Mouse (Mus musculus): ENCODE measurements around the gene Pofut1.
"Not testable (repeated sequence)": the region's sequence is repeated elsewhere in the genome, so short reads cannot be mapped to it uniquely, and the experiment has no call there.

The Pofut1 gene

GRCm38 (mm10) chr2:153239021-153239859 is 2.1 kb upstream of the Pofut1 start:
- DNase-seq = no peak

DNA sequence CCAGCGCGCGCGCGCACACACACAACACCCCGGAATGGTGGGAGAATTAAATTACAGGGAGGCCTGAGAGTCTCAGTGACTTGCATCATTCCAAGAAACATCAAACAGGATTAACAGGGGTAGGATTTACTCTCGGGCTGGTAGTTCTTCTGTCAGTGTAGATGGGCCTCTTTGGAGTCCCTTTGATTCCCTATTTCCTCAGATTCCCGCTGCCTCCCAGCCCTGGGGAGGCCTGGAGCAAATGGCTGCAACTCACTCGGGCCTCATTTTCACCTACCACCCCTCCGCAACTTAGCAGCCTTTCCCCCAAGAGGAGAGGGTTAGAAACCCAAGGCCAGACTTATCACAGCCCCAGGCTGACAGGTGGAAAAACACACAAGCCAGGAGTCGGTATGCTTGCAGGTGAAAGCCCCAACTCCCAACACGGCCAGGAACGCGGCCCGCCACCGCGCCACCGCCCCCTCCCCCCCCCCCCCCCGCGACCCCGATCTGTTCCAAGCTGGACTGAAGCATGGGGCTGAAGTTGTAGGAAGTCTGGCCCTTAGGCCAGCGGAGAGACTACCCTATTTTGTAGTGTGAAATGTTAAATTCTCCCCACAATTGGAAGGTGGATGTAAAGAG is 1.4 kb upstream of the Pofut1 start:
- no peak for DNase-seq

DNA sequence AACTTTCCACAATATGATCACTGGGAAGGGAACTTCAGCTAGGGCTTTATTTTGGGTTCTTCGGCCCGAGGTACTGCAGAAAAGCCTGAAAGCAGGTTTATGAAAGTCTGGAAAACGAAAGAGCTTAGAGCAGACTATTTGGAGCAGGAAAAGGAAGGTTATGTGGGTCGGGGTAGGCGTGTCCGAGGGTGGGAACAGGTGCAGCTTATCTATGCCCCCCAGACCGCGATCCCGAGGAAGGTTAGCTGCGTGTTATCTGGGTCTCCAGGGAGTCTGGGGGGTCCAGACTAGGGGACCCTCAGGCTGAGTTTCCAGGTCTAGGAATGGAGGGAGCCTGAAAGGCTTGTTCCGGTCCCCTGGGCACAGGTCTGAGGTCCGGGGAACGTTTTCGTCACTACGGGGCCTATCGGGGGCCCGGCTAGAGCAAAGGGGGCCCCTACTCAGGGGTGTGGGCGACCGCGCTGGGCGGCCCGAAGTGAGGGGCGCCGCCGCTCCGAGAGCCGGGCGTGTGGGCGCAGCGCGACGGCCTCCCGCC is 565 bp upstream of the Pofut1 start:
- DNase-seq = no peak

GRCm38 (mm10) chr2:153242156-153242555 is 823 bp downstream of the Pofut1 start:
- DNase-seq = no peak

DNA sequence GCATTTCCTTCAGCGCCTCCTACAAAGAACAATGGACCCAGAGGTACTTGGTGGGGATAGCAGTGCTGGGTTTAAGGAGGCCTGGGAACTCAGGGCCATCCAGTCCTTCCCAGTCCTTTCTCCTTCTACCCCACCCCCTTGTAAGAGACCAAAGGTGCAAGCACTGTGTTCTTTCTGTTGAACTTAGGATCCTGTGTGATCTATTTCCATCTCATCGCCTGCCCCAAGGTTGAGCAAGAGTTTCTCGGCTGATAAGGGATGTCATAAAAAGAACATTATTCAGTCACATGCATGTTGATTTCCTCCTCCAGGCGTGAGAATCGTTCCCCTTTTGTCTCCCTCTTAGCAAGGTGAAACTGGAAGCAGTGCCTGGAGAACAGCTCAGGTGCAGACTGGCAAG is 8.4 kb downstream of the Pofut1 start:
- DNase-seq = no peak

DNA sequence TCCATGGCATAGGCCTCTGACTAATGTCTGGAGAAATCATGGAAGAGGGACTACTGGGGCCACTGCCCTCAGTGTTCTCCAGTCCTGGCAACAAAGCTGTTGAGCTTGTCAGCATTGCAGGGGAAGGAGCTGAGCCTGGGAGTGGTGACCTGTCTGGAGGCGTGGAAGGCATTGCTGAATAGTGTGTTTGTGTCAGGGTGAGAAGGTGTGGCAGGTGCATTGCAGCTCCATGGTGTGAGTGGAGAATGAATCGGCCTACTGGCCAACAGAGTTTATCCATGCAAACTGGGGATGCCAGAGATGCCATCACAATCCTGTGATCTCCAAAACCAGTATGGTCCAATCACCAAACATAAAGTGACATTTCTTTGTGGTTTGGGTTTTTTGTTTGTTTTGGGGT is 15.3 kb downstream of the Pofut1 start:
- DNase-seq = no peak

DNA sequence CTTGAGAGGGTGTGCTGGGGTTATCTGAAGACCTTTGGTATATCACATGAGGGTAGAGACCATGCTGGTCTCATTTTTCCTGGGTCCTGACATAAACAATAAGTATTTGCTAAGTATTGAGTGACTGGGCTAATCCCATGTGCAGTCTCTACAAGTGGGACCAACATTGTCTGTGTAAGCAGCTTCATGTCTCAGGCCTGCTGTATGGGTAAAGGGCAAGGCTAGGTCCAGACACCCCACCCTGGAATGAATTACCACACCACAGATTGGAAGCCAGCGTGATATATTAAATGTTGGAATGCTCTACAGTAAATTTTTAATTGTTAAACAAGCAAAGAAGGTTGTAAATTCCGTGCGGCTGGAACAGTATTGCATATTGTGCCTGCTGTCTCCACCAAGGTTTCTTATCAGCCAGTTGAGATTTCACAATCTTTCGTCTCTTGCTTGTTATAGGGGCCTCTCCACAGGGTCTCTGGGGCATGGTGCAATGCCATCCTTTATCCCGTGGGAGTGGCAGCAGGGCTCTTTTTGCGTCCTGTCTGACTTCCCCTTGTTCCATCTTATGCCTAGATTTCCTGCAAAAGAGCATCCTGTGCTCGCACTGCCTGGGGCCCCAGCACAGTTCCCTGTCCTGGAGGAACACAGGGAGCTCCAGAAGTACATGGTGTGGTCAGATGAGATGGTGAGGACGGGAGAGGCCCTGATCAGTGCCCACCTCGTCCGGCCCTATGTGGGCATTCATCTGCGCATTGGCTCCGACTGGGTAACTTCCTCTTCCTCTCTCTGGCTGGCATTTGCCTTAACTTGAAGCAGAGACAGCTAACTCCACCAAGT is 17.9 kb downstream of the Pofut1 start:
- DNase-seq = no peak

DNA sequence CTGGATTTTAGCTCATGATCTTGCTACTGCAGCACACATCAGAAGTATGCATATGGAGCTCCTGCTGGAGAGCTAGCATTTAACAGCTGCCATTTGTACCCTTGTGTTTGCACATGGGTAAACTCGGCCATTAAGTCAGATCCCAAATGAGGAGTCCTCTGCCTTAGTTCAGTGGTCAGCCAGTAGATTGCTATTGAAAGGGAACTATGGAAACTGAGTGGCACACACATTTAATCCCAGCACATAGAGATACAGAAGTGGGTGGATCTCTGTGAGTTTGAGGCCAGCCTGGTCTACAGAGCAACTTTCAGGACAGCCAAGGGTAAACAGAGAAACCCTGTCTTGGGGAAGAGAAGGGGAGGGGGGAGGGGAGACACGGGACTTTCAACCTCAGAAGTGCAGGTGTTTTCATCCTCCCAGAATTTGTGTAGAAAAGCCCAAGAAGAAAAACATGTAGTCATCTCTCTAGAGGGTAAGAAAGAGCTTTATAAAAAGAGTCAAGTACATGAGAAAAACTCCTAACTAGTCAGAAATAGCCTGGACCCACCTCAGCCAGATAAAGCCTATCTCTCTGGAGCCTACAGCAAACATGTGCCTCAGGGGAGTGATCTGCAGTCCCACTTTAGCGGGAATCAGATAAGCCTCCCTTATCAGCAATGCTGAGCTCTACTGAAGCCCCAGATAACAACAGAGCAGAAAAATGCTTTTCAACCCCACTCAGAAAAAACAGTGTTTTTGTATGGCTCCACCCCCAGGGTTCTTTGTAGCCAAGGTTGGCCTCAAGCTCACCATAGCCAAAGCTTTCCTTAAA is 18.7 kb downstream of the Pofut1 start:
- DNase-seq = no peak

DNA sequence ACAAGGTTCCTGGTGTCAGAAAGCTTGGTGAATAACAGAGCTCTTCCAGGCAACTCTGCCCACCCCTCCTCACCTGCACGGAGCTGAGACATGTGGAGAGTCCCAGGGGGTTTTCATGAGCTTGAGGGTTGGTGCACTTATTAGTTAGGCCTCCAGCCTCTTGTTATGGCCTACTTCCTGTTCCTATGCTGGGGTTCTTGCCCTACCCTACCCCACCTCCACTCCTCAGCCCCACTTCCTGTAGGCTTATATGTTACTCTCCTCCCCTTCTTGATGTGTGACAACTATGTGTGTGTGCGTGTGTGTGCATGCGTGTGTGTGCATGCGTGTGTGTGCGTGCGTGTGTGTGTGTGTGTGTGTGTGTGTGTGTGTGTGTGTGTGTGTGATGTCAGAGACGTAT is 21.7 kb downstream of the Pofut1 start:
- no peak for DNase-seq

DNA sequence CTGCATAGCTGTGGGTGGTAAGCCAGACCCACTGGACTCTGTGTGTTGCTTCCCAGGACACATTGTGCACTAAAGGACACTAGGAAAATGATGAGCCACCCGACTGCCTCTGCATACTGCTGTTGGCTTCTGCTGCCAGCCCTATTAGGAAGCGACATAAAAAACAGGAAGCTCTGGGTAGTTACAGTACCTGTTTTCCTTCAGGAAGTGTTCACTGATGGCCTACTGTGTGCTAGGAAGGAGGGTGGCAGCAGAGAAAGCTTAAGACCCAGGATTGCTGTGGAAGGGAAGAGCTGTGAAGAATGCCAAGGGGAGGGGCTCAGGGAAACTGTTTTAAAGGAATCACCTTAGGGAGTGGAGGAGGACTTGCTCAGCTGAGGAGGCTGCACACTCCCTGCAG is 26.0 kb downstream of the Pofut1 start:
- DNase-seq = no peak

DNA sequence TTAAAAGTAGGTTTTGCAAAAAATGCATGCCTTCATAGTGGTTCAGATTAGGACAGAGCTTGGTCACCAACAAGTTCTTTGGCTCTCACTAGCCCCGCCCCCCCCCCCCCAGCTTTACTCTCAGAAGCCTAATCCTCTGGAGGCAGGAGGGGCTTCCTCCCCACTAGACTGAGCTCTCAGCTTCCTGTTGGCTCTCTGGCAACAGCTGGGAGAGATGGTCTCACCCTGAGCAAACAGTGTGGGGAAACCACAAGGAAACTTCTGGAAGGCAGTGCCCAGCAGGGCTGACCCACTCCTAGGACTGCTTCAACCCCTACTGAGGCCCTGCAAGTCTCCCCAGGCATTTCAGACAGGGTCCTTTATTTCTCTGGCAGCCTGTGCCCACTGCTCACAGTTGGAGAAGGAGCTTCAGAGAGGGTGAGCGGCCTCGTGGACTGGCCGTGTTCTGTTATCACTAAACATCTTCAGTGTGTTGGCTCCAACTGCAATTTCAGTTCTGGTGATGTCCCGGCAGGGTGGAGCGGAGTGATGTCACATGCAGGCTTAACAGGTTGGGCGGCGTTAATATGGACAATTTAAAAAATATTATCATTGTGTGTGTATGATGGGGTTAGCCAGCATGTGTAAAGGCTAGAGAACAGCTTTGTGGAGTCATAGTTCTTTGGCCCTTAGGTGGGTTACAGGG is 29.0 kb downstream of the Pofut1 start:
- DNase-seq = not testable (repeated sequence)

DNA sequence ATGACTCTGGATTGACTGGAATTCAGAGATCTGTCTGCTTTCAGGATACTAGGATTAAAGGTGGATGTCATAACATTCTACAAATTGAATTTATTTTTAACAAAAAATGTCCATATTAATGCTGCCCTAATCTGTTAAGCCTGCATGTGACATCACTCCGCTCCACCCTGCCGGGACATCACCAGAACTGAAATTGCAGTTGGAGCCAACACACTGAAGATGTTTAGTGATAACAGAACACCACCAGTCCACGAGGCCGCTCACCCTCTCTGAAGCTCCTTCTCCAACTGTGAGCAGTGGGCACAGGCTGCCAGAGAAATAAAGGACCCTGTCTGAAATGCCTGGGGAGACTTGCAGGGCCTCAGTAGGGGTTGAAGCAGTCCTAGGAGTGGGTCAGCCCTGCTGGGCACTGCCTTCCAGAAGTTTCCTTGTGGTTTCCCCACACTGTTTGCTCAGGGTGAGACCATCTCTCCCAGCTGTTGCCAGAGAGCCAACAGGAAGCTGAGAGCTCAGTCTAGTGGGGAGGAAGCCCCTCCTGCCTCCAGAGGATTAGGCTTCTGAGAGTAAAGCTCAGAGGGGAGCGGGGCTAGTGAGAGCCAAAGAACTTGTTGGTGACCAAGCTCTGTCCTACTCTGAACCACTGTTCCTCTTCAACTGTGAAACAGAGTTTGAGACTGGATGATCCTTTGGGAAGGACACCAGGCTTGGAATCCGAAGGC is 33.0 kb downstream of the Pofut1 start:
- DNase-seq = not testable (repeated sequence)

DNA sequence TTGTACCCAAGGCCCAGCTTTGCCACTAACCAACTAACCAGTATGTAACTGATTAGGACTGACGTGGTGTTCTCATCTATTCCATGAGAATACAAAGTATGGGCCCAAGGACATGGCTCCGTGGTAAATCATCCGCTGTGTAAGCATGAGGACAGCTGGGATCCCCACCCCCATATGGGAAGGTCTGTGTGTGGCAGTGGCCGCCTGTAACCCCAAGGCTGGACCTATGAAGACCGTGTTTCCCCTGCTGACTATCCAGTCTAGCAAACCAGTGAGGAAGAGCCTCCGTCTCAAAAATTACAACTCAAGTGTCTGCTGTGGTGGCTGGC is 33.5 kb downstream of the Pofut1 start:
- no peak for DNase-seq

- DNase-seq = not testable (repeated sequence)
These were observed 34.2 kb downstream of the Pofut1 start for GRCm38 (mm10) chr2:153275577-153275976.

DNA sequence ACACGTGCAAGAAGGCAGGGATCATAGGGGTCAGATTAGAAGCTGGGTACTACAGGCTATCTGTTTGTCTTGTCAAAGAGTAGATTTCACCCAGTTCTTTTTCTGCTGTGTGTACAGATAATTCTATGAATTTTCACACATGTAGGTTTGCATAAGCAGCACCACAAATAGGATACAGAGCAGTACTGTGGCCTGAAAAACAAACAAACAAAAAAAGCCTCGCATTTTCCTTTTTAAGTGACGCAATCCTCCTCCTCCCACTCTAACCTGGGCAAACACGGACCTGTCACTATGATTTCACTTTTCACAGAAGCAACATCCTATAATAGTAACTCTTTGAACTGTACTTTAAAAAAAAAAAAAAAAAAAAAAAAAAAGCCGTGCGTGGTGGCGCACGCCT is 35.1 kb downstream of the Pofut1 start:
- no peak for DNase-seq

DNA sequence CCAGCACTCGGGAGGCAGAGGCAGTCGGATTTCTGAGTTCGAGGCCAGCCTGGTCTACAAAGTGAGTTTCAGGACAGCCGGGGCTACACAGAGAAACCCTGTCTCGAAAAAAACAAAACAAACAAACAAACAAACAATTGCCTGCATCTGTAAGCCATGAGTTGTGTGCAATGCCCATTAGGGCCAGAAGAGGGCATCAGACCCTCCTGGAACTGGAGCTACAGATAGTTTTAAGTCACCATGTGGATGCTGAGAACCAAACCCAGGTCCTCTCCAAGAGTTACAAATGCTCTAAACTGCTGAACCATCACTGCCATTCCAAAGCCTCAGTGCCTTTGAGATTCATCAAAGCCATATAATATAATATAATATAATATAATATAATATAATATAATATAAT is 35.5 kb downstream of the Pofut1 start:
- not testable (repeated sequence) for DNase-seq

DNA sequence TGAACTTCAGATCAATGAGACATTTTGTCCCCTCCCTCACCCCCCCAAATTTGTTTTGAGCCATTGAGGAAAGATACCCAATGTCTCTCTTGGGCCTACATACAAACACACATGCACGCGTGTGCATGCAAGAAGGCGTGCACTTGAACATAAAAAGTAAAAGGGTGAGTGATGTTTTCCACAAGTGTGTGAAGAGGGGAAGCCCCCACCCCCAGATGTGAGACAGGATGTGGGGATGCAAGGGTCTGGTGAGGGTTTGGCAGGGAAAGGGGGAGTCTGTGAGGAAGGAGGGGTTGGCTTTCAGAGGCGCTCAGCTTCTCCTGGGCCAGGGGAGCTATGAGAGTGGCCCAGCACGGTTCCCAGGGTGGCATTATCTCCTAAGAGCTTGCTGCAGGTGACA is 37.0 kb downstream of the Pofut1 start:
- DNase-seq = no peak

DNA sequence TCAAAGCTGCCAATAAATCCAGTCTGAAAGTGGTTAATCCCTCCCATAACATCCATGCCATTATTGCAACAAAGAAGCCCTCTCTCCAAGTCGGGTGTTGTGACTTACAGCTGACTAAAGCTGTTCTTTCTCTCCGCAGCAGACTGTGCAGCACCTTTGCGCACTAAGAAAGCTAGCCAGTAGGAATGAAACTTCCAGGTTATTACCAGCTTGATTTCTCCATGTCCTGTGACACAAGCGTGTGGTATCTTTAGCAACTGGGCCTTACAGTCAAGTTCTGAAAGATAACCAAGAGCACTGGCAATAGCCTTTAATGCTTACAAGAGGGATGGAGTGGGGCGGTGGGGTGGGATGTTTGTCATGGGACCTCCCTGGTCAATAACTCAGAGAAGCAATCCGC is 42.6 kb downstream of the Pofut1 start:
- no peak for DNase-seq

GRCm38 (mm10) chr2:153286524-153286923 is 45.2 kb downstream of the Pofut1 start:
- no peak for DNase-seq

DNA sequence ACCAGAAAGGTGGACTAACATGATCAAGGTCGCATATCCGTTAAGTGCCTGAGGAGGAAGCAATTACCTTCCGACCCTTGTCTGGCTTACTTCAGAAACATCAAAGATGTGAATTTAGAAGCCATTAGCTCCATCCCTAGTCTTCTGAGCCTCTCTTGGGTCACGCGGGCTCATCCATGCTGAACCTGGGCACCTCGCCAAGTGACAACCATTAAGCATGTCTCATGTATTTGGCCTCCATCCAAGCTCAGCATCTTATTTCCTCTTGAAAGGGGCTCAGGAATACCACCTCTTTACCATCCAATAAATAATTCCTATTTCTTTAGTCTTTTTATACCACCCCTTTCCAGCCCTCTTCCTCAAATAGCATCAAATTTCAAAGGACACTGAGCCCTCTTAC is 46.5 kb downstream of the Pofut1 start:
- DNase-seq = peak; percentile 40

All from right cerebral cortex, postnatal 14 days (tissue).